Mouse (Mus musculus) kidney, postnatal 25 days (tissue): ENCODE measurements around the gene Il2rg.

Experiments
- DNase-seq, 2 experiments: peaks; one replicate each; pipeline ENCODE4 v3.0.0; 2021; ENCODE audit warnings: mixed read lengths in 2 of 2

Il2rg gene

GRCm38 (mm10) chrX:101268025-101268754, at the start of gene Il2rg:
Il2rg (minus strand) TSS chrX:101268255.
- no peak for DNase-seq

- no peak for DNase-seq
Measured at GRCm38 (mm10) chrX:101313625-101314359, 45.7 kb upstream of the Il2rg start.

GRCm38 (mm10) chrX:101309299-101309698, 41.2 kb upstream of the Il2rg start:
- no peak for DNase-seq

- no peak for DNase-seq
Measured at GRCm38 (mm10) chrX:101304646-101305045, 36.6 kb upstream of the Il2rg start.

GRCm38 (mm10) chrX:101301654-101302053, 33.6 kb upstream of the Il2rg start:
- no peak for DNase-seq

GRCm38 (mm10) chrX:101300427-101301030, 32.5 kb upstream of the Il2rg start:
- no peak for DNase-seq

GRCm38 (mm10) chrX:101299473-101300426, 31.7 kb upstream of the Il2rg start:
- DNase-seq = no peak

- DNase-seq = no peak
Measured at GRCm38 (mm10) chrX:101299055-101299454, 31.0 kb upstream of the Il2rg start, which contains the start of gene Nlgn3. Nlgn3 (plus strand) TSS chrX:101299168.

- DNase-seq = no peak
Measured at GRCm38 (mm10) chrX:101290111-101290510, 22.1 kb upstream of the Il2rg start.

GRCm38 (mm10) chrX:101289037-101289436, 21.0 kb upstream of the Il2rg start:
- DNase-seq = no peak

GRCm38 (mm10) chrX:101288432-101288831, 20.4 kb upstream of the Il2rg start:
- DNase-seq = no peak

GRCm38 (mm10) chrX:101287543-101287942, 19.5 kb upstream of the Il2rg start:
- DNase-seq = no peak

GRCm38 (mm10) chrX:101285953-101286670, 18.1 kb upstream of the Il2rg start:
- DNase-seq = no peak

GRCm38 (mm10) chrX:101285534-101285933, 17.5 kb upstream of the Il2rg start:
- peak; percentile 54 to 57 for DNase-seq

- DNase-seq = no peak
Measured at GRCm38 (mm10) chrX:101282813-101283212, 14.8 kb upstream of the Il2rg start.

- peak; percentile 94 to 97 for DNase-seq
Measured at GRCm38 (mm10) chrX:101273875-101274738, 6.1 kb upstream of the Il2rg start, which contains the start of gene Med12. Med12 (plus strand) TSS chrX:101274030.

GRCm38 (mm10) chrX:101273410-101273809, 5.4 kb upstream of the Il2rg start:
- DNase-seq = no peak

- DNase-seq = no peak
Measured at GRCm38 (mm10) chrX:101268755-101269124, 685 bp upstream of the Il2rg start, which contains the start of gene Gm20489. Gm20489 (minus strand) TSS chrX:101269023.

- no peak for DNase-seq
Measured at GRCm38 (mm10) chrX:101266631-101267030, 1.4 kb downstream of the Il2rg start.

- no peak for DNase-seq
Measured at GRCm38 (mm10) chrX:101263892-101264291, 4.2 kb downstream of the Il2rg start, which contains the start of gene Gm614. Gm614 (minus strand) TSS chrX:101263992.
